Mouse (Mus musculus) myocyte (in vitro differentiated cells): Measurements from ENCODE around the gene Tex22.

Source experiments
- CEBPB ChIP-seq: IDR thresholded peaks from 2 replicates; pipeline ENCODE4 v1.6.1; 2011; ENCODE audit warnings: mild to moderate bottlenecking, moderate library complexity; ENCODE audit not compliant: poor library complexity, insufficient read depth, severe bottlenecking
- E2F4 ChIP-seq: IDR thresholded peaks from one replicate; pipeline ENCODE4 v1.6.1; 2011; ENCODE audit warnings: mild to moderate bottlenecking, control low read depth, moderate library complexity; ENCODE audit not compliant: insufficient read depth
- MAX ChIP-seq: IDR thresholded peaks from one replicate; pipeline ENCODE4 v1.6.1; 2011; ENCODE audit warnings: low read depth, mild to moderate bottlenecking, control low read depth
- MYOD1 ChIP-seq, 3 experiments: IDR thresholded peaks; one replicate each; pipeline ENCODE4 v1.6.1; 2011; ENCODE audit warnings: control low read depth in 2 of 3, low read depth in 2 of 3, mild to moderate bottlenecking in 2 of 3, moderate library complexity in 1 of 3; ENCODE audit not compliant: insufficient read length in 2 of 3, control insufficient read depth in 1 of 3
- MYOG ChIP-seq, 3 experiments: IDR thresholded peaks; one replicate each; pipeline ENCODE4 v1.6.1; 2011; ENCODE audit warnings: control low read depth in 2 of 3, low read depth in 2 of 3, mild to moderate bottlenecking in 2 of 3; ENCODE audit not compliant: insufficient read length in 2 of 3, control insufficient read depth in 1 of 3, insufficient read depth in 1 of 3
- POLR2A ChIP-seq: IDR thresholded peaks from one replicate; pipeline ENCODE4 v1.6.1; 2011; ENCODE audit warnings: low read depth, mild to moderate bottlenecking, control low read depth, moderate library complexity; ENCODE audit not compliant: insufficient read length
- POLR2AphosphoS2 ChIP-seq: IDR thresholded peaks from one replicate; pipeline ENCODE4 v1.6.1; 2011; ENCODE audit warnings: low read depth, control low read depth; ENCODE audit not compliant: insufficient read length
- REST ChIP-seq: IDR thresholded peaks from one replicate; pipeline ENCODE4 v1.6.1; 2011; ENCODE audit warnings: mild to moderate bottlenecking, control low read depth, moderate library complexity; ENCODE audit not compliant: insufficient read depth, insufficient read length
- SRF ChIP-seq: IDR thresholded peaks from one replicate; pipeline ENCODE4 v1.6.1; 2011; ENCODE audit warnings: low read depth; ENCODE audit not compliant: control insufficient read depth, insufficient read length
- TCF12 ChIP-seq: IDR thresholded peaks from one replicate; pipeline ENCODE4 v1.6.1; 2011; ENCODE audit warnings: mild to moderate bottlenecking, control low read depth; ENCODE audit not compliant: poor library complexity, insufficient read depth, severe bottlenecking
- USF1 ChIP-seq: IDR thresholded peaks from one replicate; pipeline ENCODE4 v1.6.1; 2011; ENCODE audit warnings: low read depth, mild to moderate bottlenecking, control low read depth, moderate library complexity

DNA sequence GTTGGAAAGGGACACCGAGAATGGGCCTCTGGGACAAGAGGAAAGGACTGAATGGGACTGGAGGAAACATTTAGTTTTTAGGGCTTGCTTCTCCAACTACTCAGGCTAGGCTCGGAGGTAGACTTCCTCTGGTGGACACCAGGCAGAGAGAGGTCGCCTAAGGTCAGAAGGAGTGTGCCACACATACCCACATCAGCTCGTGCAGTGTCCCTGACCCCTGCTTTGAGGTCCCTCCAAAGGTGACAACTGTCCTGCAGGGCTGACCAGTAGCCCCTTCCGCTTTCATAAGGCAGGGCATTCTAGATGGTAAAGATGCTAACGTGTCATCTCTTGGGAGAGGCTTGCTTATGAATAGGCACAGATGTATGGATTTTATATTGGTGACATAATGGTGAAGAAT is 1.2 kb downstream of the Tex22 start:
- TF ChIP-seq POLR2A (no peak), USF1 (no peak), POLR2AphosphoS2 (peak; percentile 24), CEBPB (no peak), E2F4 (no peak), MAX (no peak), MYOD1 (IDR thresholded peaks at IDR 0.05; ENCODE audit: control insufficient read depth in 1 of 3, insufficient read length in 2 of 3, low read depth in 2 of 3) (no peak), TCF12 (no peak), SRF (no peak), REST (no peak), MYOG (IDR thresholded peaks at IDR 0.05; ENCODE audit: control insufficient read depth in 1 of 3, insufficient read depth in 1 of 3, insufficient read length in 2 of 3, low read depth in 2 of 3) (no peak)
